Mouse (Mus musculus): Measurements from ENCODE around the gene Atp5c1. TPM values are rescaled to one million over a fixed set of nuclear protein-coding genes. Genes with fewer than 3 reads are reported as not detected.

Atp5c1 gene
- 260 and 268 TPM in 2 replicates for polyA plus RNA-seq (2012; ENCODE audit: insufficient read depth, insufficient read length, missing spikeins)

GRCm38 (mm10) chr2:10080310-10081010, at the start of gene Atp5c1, which contains the start of gene Kin:
TSS of gene Atp5c1 (minus strand) at chr2:10080510.
TSS of gene Kin (plus strand) at chr2:10080593.
- TF ChIP-seq CTCF (IDR thresholded peaks at IDR 0.05; ENCODE audit: low read depth, low read length) (no peak), POLR2A (IDR thresholded peaks at IDR 0.05; ENCODE audit: borderline replicate concordance, low read depth, low read length) (peak; percentile 55; the same call in 1 of the 2 replicates)
- H3K4me1 ChIP-seq (ENCODE audit: control insufficient read depth, insufficient read depth, low read length): peaks cover 28% of the 10 kb centered on the region

GRCm38 (mm10) chr2:10128571-10128970, 48.3 kb upstream of the Atp5c1 start:
- Histone ChIP-seq H3K27ac (ENCODE audit: insufficient read depth, low read depth, low read length) (no peak overlapping the region), H3K4me1 (ENCODE audit: control insufficient read depth, insufficient read depth, low read length) (no peaks in the 10 kb centered on the region), H3K4me3 (ENCODE audit: insufficient read depth, low read length) (no peak overlapping the region)
- TF ChIP-seq CTCF (IDR thresholded peaks at IDR 0.05; ENCODE audit: low read depth, low read length) (no peak), POLR2A (IDR thresholded peaks at IDR 0.05; ENCODE audit: borderline replicate concordance, low read depth, low read length) (no peak)

More at GRCm38 (mm10) chr2:10080310-10081010, at the start of gene Atp5c1, which contains the start of gene Kin:
- Histone ChIP-seq H3K27ac (ENCODE audit: insufficient read depth, low read depth, low read length) (peak within 1 kb of the TSS; percentile 79), H3K4me3 (ENCODE audit: insufficient read depth, low read length) (peak within 1 kb of the TSS; percentile 91)

GRCm38 (mm10) chr2:10127471-10127870, 47.2 kb upstream of the Atp5c1 start:
- no peak overlapping the region for H3K4me3 ChIP-seq (ENCODE audit: insufficient read depth, low read length)
- H3K27ac ChIP-seq (ENCODE audit: insufficient read depth, low read depth, low read length): no peak overlapping the region
- no peaks in the 10 kb centered on the region for H3K4me1 ChIP-seq (ENCODE audit: control insufficient read depth, insufficient read depth, low read length)
- TF ChIP-seq POLR2A (IDR thresholded peaks at IDR 0.05; ENCODE audit: borderline replicate concordance, low read depth, low read length) (no peak), CTCF (IDR thresholded peaks at IDR 0.05; ENCODE audit: low read depth, low read length) (no peak)

GRCm38 (mm10) chr2:10126122-10126521, 45.8 kb upstream of the Atp5c1 start:
- H3K4me3 ChIP-seq (ENCODE audit: insufficient read depth, low read length): no peak overlapping the region
- H3K4me1 ChIP-seq (ENCODE audit: control insufficient read depth, insufficient read depth, low read length): no peaks in the 10 kb centered on the region
- TF ChIP-seq POLR2A (IDR thresholded peaks at IDR 0.05; ENCODE audit: borderline replicate concordance, low read depth, low read length) (no peak), CTCF (IDR thresholded peaks at IDR 0.05; ENCODE audit: low read depth, low read length) (no peak)
- H3K27ac ChIP-seq (ENCODE audit: insufficient read depth, low read depth, low read length): no peak overlapping the region

- Histone ChIP-seq H3K4me1 (ENCODE audit: control insufficient read depth, insufficient read depth, low read length) (no peaks in the 10 kb centered on the region), H3K4me3 (ENCODE audit: insufficient read depth, low read length) (no peak overlapping the region), H3K27ac (ENCODE audit: insufficient read depth, low read depth, low read length) (no peak overlapping the region)
- no peak for TF ChIP-seq POLR2A (IDR thresholded peaks at IDR 0.05; ENCODE audit: borderline replicate concordance, low read depth, low read length)
- TF ChIP-seq CTCF (IDR thresholded peaks at IDR 0.05; ENCODE audit: low read depth, low read length): no peak
Observed at GRCm38 (mm10) chr2:10121826-10122225, 41.5 kb upstream of the Atp5c1 start.

- Histone ChIP-seq H3K4me1 (ENCODE audit: control insufficient read depth, insufficient read depth, low read length) (no peaks in the 10 kb centered on the region), H3K4me3 (ENCODE audit: insufficient read depth, low read length) (no peak overlapping the region)
- TF ChIP-seq CTCF (IDR thresholded peaks at IDR 0.05; ENCODE audit: low read depth, low read length) (no peak), POLR2A (IDR thresholded peaks at IDR 0.05; ENCODE audit: borderline replicate concordance, low read depth, low read length) (no peak)
Observed at GRCm38 (mm10) chr2:10119276-10119675, 39.0 kb upstream of the Atp5c1 start.

GRCm38 (mm10) chr2:10118751-10119150, 38.4 kb upstream of the Atp5c1 start:
- no peak overlapping the region for H3K27ac ChIP-seq (ENCODE audit: insufficient read depth, low read depth, low read length)
- no peaks in the 10 kb centered on the region for H3K4me1 ChIP-seq (ENCODE audit: control insufficient read depth, insufficient read depth, low read length)
- no peak overlapping the region for H3K4me3 ChIP-seq (ENCODE audit: insufficient read depth, low read length)
- TF ChIP-seq CTCF (IDR thresholded peaks at IDR 0.05; ENCODE audit: low read depth, low read length) (no peak), POLR2A (IDR thresholded peaks at IDR 0.05; ENCODE audit: borderline replicate concordance, low read depth, low read length) (no peak)

More at GRCm38 (mm10) chr2:10119276-10119675, 39.0 kb upstream of the Atp5c1 start:
- H3K27ac ChIP-seq (ENCODE audit: insufficient read depth, low read depth, low read length): no peak overlapping the region

GRCm38 (mm10) chr2:10108535-10109189, 28.4 kb upstream of the Atp5c1 start:
- H3K4me3 ChIP-seq (ENCODE audit: insufficient read depth, low read length): no peak overlapping the region

GRCm38 (mm10) chr2:10101180-10101579, 20.9 kb upstream of the Atp5c1 start:
- H3K4me3 ChIP-seq (ENCODE audit: insufficient read depth, low read length): no peak overlapping the region
- H3K4me1 ChIP-seq (ENCODE audit: control insufficient read depth, insufficient read depth, low read length): no peaks in the 10 kb centered on the region
- no peak overlapping the region for H3K27ac ChIP-seq (ENCODE audit: insufficient read depth, low read depth, low read length)
- TF ChIP-seq POLR2A (IDR thresholded peaks at IDR 0.05; ENCODE audit: borderline replicate concordance, low read depth, low read length) (no peak), CTCF (IDR thresholded peaks at IDR 0.05; ENCODE audit: low read depth, low read length) (no peak)

More at GRCm38 (mm10) chr2:10108535-10109189, 28.4 kb upstream of the Atp5c1 start:
- TF ChIP-seq CTCF (IDR thresholded peaks at IDR 0.05; ENCODE audit: low read depth, low read length) (no peak), POLR2A (IDR thresholded peaks at IDR 0.05; ENCODE audit: borderline replicate concordance, low read depth, low read length) (no peak)
- no peaks in the 10 kb centered on the region for H3K4me1 ChIP-seq (ENCODE audit: control insufficient read depth, insufficient read depth, low read length)
- no peak overlapping the region for H3K27ac ChIP-seq (ENCODE audit: insufficient read depth, low read depth, low read length)

GRCm38 (mm10) chr2:10100471-10100870, 20.2 kb upstream of the Atp5c1 start:
- no peak overlapping the region for H3K27ac ChIP-seq (ENCODE audit: insufficient read depth, low read depth, low read length)
- TF ChIP-seq POLR2A (IDR thresholded peaks at IDR 0.05; ENCODE audit: borderline replicate concordance, low read depth, low read length) (no peak), CTCF (IDR thresholded peaks at IDR 0.05; ENCODE audit: low read depth, low read length) (no peak)
- no peaks in the 10 kb centered on the region for H3K4me1 ChIP-seq (ENCODE audit: control insufficient read depth, insufficient read depth, low read length)
- H3K4me3 ChIP-seq (ENCODE audit: insufficient read depth, low read length): no peak overlapping the region

Data from bone marrow macrophage, adult 2 months (primary cell).